Mouse (Mus musculus): ENCODE measurements around the gene Akr7a5. TPM values are rescaled to one million over a fixed set of nuclear protein-coding genes. Genes with fewer than 3 reads are reported as not detected.
A peak's percentile ranks its signal among the peaks of the same experiment; 100 is the strongest.

Akr7a5 gene
- total RNA-seq, 1 experiment = 24.7 TPM

DNA sequence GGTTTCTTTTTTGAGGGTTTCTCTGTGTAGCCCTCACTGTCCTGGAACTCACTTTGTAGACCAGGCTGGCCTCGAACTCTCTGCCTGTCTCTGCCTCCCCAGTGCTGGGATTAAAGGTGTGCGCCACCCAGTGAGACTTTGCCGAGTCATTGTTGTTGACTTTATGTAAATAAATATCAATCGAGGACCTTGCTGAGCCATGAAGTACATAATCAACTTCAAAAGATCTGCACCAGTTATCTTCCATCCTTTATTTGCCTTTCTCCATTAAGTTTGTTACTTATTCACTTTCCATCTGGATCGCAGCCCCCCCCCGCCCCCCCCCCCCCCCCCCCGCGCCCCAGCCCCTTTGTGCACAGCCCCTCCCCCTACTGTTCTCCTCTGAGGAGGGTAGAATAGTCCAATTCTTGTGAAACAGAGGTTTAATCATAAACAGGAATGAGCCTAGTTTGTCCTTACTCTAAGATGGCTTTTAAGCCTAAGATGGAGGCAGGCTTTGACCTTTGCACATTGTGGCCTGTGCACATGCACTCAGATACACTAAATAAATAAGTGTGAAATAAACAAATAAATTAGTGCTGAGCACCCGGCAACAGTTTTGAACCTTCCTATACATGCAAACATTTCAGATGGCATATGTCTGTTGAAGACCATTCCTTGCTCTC, 24.2 kb downstream of the Akr7a5 start:
- no peaks in the 10 kb centered on the region for H3K9me3 ChIP-seq (ENCODE audit: control insufficient read depth, insufficient read depth, low read depth, low read length)
- in situ Hi-C loops (cut with MboI; ENCODE audit: low sequenced_read_pairs in 2 of 2, unreplicated experiment in 2 of 2) = no loop called here
- no peak overlapping the region for H3K27ac ChIP-seq (ENCODE audit: insufficient read depth, low read depth, low read length, poor library complexity, severe bottlenecking)
- no peaks in the 10 kb centered on the region for H3K36me3 ChIP-seq (ENCODE audit: control insufficient read depth, insufficient read depth, low read length, poor library complexity, severe bottlenecking)
- H3K9ac ChIP-seq (ENCODE audit: insufficient read depth, low read depth, low read length, poor library complexity, severe bottlenecking) = no peak overlapping the region
- TF ChIP-seq MAFK (IDR thresholded peaks at IDR 0.05; ENCODE audit: insufficient read depth, low read depth, low read length) (peak; percentile 47; the same call in 1 of the 2 replicates), ZNF384 (IDR thresholded peaks at IDR 0.05; ENCODE audit: low read depth, low read length) (no peak)
- peaks cover 3 to 8% of the 10 kb centered on the region in 2 experiments; a peak in 1 of 4 replicates for H3K4me1 ChIP-seq (ENCODE audit: control insufficient read depth in 2 of 2, insufficient read depth in 2 of 2, low read length in 2 of 2, poor library complexity in 1 of 2)
- H3K4me3 ChIP-seq (ENCODE audit: insufficient read depth in 1 of 2, low read depth in 1 of 2, low read length in 2 of 2, poor library complexity in 1 of 2, severe bottlenecking in 1 of 2) = no peak overlapping the region
- DNase-seq (ENCODE audit: low read depth, low spot score) = no peak

DNA sequence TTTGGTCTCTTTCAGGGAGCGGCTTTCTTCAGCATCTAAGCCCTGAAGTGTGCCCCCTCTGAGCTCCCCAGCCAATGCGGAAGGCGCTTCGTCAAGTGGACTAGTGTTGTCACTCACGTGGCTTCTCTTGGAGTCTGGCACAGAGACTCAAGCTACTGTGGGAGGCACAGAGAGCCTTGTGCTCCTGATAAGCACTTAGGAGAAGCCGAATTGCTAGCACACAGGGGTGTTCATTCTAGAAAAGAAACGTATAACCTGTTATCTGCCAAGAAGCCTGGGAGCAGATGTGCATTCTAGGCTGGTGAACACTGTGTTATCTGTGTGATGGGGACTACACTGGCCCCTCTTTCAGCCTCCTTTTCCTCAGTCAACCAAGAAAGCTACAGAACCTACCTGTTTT, 25.0 kb downstream of the Akr7a5 start:
- H3K4me3 ChIP-seq (ENCODE audit: insufficient read depth in 1 of 2, low read depth in 1 of 2, low read length in 2 of 2, poor library complexity in 1 of 2, severe bottlenecking in 1 of 2) = no peak overlapping the region
- peaks cover 3 to 8% of the 10 kb centered on the region in 2 experiments; a peak in 1 of 4 replicates for H3K4me1 ChIP-seq (ENCODE audit: control insufficient read depth in 2 of 2, insufficient read depth in 2 of 2, low read length in 2 of 2, poor library complexity in 1 of 2)
- in situ Hi-C loops (cut with MboI; ENCODE audit: low sequenced_read_pairs in 2 of 2, unreplicated experiment in 2 of 2) = no loop called here
- no peak overlapping the region for H3K27ac ChIP-seq (ENCODE audit: insufficient read depth, low read depth, low read length, poor library complexity, severe bottlenecking)
- H3K36me3 ChIP-seq (ENCODE audit: control insufficient read depth, insufficient read depth, low read length, poor library complexity, severe bottlenecking) = no peaks in the 10 kb centered on the region
- DNase-seq (ENCODE audit: low read depth, low spot score) = no peak
- no peaks in the 10 kb centered on the region for H3K9me3 ChIP-seq (ENCODE audit: control insufficient read depth, insufficient read depth, low read depth, low read length)
- H3K9ac ChIP-seq (ENCODE audit: insufficient read depth, low read depth, low read length, poor library complexity, severe bottlenecking) = no peak overlapping the region
- TF ChIP-seq MAFK (IDR thresholded peaks at IDR 0.05; ENCODE audit: insufficient read depth, low read depth, low read length) (no peak), ZNF384 (IDR thresholded peaks at IDR 0.05; ENCODE audit: low read depth, low read length) (no peak), CHD2 (IDR thresholded peaks at IDR 0.05; ENCODE audit: low read depth, low read length) (no peak), HCFC1 (IDR thresholded peaks at IDR 0.05; ENCODE audit: borderline replicate concordance, insufficient read depth, low read length) (no peak), ZC3H11A (IDR thresholded peaks at IDR 0.05; ENCODE audit: borderline replicate concordance, low read depth, low read length) (no peak)

DNA sequence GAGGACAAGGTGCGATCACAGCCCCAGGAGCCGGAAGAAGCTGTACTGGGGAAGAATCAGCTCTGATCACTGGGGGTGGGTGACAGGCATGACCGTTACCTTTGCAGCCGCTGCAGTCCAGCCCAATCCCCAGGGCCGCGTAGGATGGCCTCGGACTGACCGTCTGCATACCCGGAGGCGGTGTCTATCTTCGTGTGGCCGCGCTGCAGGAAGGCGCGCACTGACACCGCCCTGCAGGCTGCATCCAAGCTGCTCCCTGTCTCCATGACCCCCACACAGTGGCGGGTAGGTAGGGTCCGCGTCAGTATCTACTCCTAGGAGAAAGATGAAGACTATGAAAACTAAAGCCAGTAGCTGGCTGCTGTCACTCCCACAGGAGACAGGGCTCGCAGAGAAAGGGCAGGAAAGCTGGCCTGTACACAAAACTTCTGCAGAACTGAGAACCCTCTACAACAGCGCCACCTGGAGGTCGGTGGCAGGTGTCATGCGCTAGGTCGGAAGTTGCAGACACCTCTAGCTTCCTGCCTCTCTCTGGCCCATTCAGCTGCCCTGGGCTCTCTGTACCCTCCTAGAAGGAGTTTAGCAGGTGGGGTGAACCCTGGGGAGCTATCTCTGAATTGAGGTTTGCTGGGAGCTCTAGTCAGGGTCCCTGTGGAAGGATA, 26.4 kb downstream of the Akr7a5 start:
- H3K4me3 ChIP-seq (ENCODE audit: insufficient read depth in 1 of 2, low read depth in 1 of 2, low read length in 2 of 2, poor library complexity in 1 of 2, severe bottlenecking in 1 of 2) = peak overlapping the region; percentile 36 to 48; a peak in 2 of 4 replicates
- H3K27ac ChIP-seq (ENCODE audit: insufficient read depth, low read depth, low read length, poor library complexity, severe bottlenecking) = no peak overlapping the region
- no peaks in the 10 kb centered on the region for H3K9me3 ChIP-seq (ENCODE audit: control insufficient read depth, insufficient read depth, low read depth, low read length)
- no peaks in the 10 kb centered on the region for H3K36me3 ChIP-seq (ENCODE audit: control insufficient read depth, insufficient read depth, low read length, poor library complexity, severe bottlenecking)
- peak; percentile 92 for DNase-seq (ENCODE audit: low read depth, low spot score)
- TF ChIP-seq ZC3H11A (IDR thresholded peaks at IDR 0.05; ENCODE audit: borderline replicate concordance, low read depth, low read length) (0 out of 2 replicates have a peak, but pooled peaks have one; percentile 11), HCFC1 (IDR thresholded peaks at IDR 0.05; ENCODE audit: borderline replicate concordance, insufficient read depth, low read length) (peak; percentile 37; the same call in 1 of the 2 replicates), MAFK (IDR thresholded peaks at IDR 0.05; ENCODE audit: insufficient read depth, low read depth, low read length) (no peak)
- in situ Hi-C loops (cut with MboI; ENCODE audit: low sequenced_read_pairs in 2 of 2, unreplicated experiment in 2 of 2) = no loop called here
- peaks cover 3 to 8% of the 10 kb centered on the region in 2 experiments; a peak in 1 of 4 replicates for H3K4me1 ChIP-seq (ENCODE audit: control insufficient read depth in 2 of 2, insufficient read depth in 2 of 2, low read length in 2 of 2, poor library complexity in 1 of 2)
- H3K9ac ChIP-seq (ENCODE audit: insufficient read depth, low read depth, low read length, poor library complexity, severe bottlenecking) = peak overlapping the region; percentile 34; the same call in 1 of the 2 replicates

DNA sequence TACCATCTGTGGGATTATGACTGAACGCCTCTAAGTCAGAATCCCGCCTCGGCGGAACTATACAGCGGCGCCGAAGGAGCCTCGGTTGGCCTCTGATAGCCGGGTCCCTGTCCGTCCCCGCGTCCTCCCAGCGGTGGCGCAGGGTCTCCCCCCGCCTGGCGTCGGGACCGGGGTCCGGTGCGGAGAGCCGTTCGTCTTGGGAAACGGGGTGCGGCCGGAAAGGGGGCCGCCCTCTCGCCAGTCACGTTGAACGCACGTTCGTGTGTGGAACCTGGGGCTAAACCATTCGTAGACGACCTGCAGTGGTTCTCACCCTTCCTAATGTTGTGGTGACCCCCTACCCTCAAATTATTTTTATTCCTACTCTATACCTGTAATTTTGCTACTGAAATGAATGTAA, 27.6 kb downstream of the Akr7a5 start:
- peak overlapping the region; percentile 57; the same call in 1 of the 2 replicates for H3K9ac ChIP-seq (ENCODE audit: insufficient read depth, low read depth, low read length, poor library complexity, severe bottlenecking)
- in situ Hi-C loops (cut with MboI; ENCODE audit: low sequenced_read_pairs in 2 of 2, unreplicated experiment in 2 of 2) = no loop called here
- DNase-seq (ENCODE audit: low read depth, low spot score) = no peak
- no peak overlapping the region for H3K27ac ChIP-seq (ENCODE audit: insufficient read depth, low read depth, low read length, poor library complexity, severe bottlenecking)
- no peaks in the 10 kb centered on the region for H3K9me3 ChIP-seq (ENCODE audit: control insufficient read depth, insufficient read depth, low read depth, low read length)
- H3K4me1 ChIP-seq (ENCODE audit: control insufficient read depth in 2 of 2, insufficient read depth in 2 of 2, low read length in 2 of 2, poor library complexity in 1 of 2) = peaks cover 3 to 8% of the 10 kb centered on the region in 2 experiments; a peak in 1 of 4 replicates
- H3K36me3 ChIP-seq (ENCODE audit: control insufficient read depth, insufficient read depth, low read length, poor library complexity, severe bottlenecking) = no peaks in the 10 kb centered on the region
- TF ChIP-seq CHD2 (IDR thresholded peaks at IDR 0.05; ENCODE audit: low read depth, low read length) (no peak), ZC3H11A (IDR thresholded peaks at IDR 0.05; ENCODE audit: borderline replicate concordance, low read depth, low read length) (no peak), HCFC1 (IDR thresholded peaks at IDR 0.05; ENCODE audit: borderline replicate concordance, insufficient read depth, low read length) (no peak), MAFK (IDR thresholded peaks at IDR 0.05; ENCODE audit: insufficient read depth, low read depth, low read length) (no peak), ZNF384 (IDR thresholded peaks at IDR 0.05; ENCODE audit: low read depth, low read length) (no peak)
- peak overlapping the region; percentile 12 to 55; a peak in 3 of 4 replicates for H3K4me3 ChIP-seq (ENCODE audit: insufficient read depth in 1 of 2, low read depth in 1 of 2, low read length in 2 of 2, poor library complexity in 1 of 2, severe bottlenecking in 1 of 2)

Data from ES-E14 (cell line).